Mouse (Mus musculus): Measurements from ENCODE around the gene Lamb3.

DNA sequence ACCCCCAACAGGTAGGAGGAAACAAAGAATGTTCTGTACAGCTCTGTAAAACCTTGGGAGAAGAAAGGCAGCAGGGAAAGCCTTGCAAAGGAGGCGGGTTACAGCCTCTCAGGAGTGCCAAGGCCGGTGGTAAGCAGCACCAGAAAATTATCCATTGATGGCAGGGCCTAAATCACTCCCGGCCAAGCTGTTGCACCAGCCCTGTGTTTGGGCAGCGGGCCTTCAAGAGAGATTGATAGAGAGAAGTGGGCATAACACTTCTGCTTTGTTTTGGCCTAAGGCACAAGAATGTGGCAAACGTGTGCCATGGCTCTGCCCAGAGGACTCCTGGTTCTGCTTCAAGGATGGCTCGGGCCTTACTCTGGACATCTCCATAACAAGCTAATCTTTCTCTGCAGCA is 172.1 kb downstream of the Lamb3 start:
- TF ChIP-seq POLR2A (IDR thresholded peaks at IDR 0.05; ENCODE audit: insufficient read depth, low read depth, low read length) = no peak
- TF ChIP-seq CTCF (IDR thresholded peaks at IDR 0.05; ENCODE audit: insufficient read depth, low read depth, low read length) = no peak

Measured in olfactory bulb, adult 2 months (tissue).